Mouse (Mus musculus): ENCODE measurements around the gene Tnfrsf14. TPM values are rescaled to one million over a fixed set of nuclear protein-coding genes. Genes with fewer than 3 reads are reported as not detected.
A peak's percentile ranks its signal among the peaks of the same experiment; 100 is the strongest.

The Tnfrsf14 gene
- polyA plus RNA-seq, 1 experiment from 2014 or later = 62.9 TPM

GRCm38 (mm10) chr4:154911644-154912043 lies 16.7 kb downstream of the Tnfrsf14 start:
- Histone ChIP-seq H3K4me2 (peak overlapping the region; percentile 63), H3K4me3 (peak overlapping the region; percentile 36), H3K9me3 (replicated peaks) (no peaks in the 10 kb centered on the region), H3K27me3 (replicated peaks) (no peaks in the 10 kb centered on the region), H3K27ac (peak overlapping the region; percentile 96), H3K36me3 (peaks cover 33% of the 10 kb centered on the region), H3K4me1 (peaks cover 91% of the 10 kb centered on the region), H3K9ac (peak overlapping the region; percentile 75)
- WGBS (ENCODE audit: insufficient replicate concordance) = 15% methylated on average over 2 of the region's 2 CpGs
- ATAC-seq = peak; percentile 92

GRCm38 (mm10) chr4:154910606-154911522 lies 17.5 kb downstream of the Tnfrsf14 start:
- ATAC-seq = peak; percentile 58
- Histone ChIP-seq H3K4me3 (peak overlapping the region; percentile 10), H3K9me3 (replicated peaks) (no peaks in the 10 kb centered on the region), H3K36me3 (peaks cover 26% of the 10 kb centered on the region), H3K27me3 (replicated peaks) (no peaks in the 10 kb centered on the region), H3K4me1 (peaks cover 89% of the 10 kb centered on the region), H3K4me2 (peak overlapping the region; percentile 63), H3K27ac (peak overlapping the region; percentile 96), H3K9ac (peak overlapping the region; percentile 75)
- WGBS (ENCODE audit: insufficient replicate concordance) = 30% methylated on average over 15 of the region's 15 CpGs

- no peak overlapping the region for H3K4me3 ChIP-seq
- H3K4me2 ChIP-seq = peak overlapping the region; percentile 62
- no peaks in the 10 kb centered on the region for H3K9me3 ChIP-seq (replicated peaks)
- H3K36me3 ChIP-seq = 0 out of 2 replicates have a peak, but pooled peaks cover 3% of the 10 kb centered on the region
- WGBS (ENCODE audit: insufficient replicate concordance) = 43% methylated on average over 5 of the region's 5 CpGs
- H3K4me1 ChIP-seq = peaks cover 80% of the 10 kb centered on the region
- no peak for ATAC-seq
- peak overlapping the region; percentile 94 for H3K27ac ChIP-seq
- no peaks in the 10 kb centered on the region for H3K27me3 ChIP-seq (replicated peaks)
- peak overlapping the region; percentile 66 for H3K9ac ChIP-seq
Observed at GRCm38 (mm10) chr4:154908490-154908889, 19.9 kb downstream of the Tnfrsf14 start.

- H3K4me3 ChIP-seq = peak overlapping the region; percentile 21
- 38% methylated on average over 17 of the region's 17 CpGs for WGBS (ENCODE audit: insufficient replicate concordance)
Observed at GRCm38 (mm10) chr4:154907833-154908232, 20.5 kb downstream of the Tnfrsf14 start.

GRCm38 (mm10) chr4:154904185-154905071 lies 23.9 kb downstream of the Tnfrsf14 start:
- Histone ChIP-seq H3K9ac (peak overlapping the region; percentile 76), H3K4me1 (peaks cover 45% of the 10 kb centered on the region), H3K36me3 (0 out of 2 replicates have a peak, but pooled peaks cover under 1% of the 10 kb centered on the region), H3K4me2 (peak overlapping the region; percentile 81), H3K9me3 (replicated peaks) (no peaks in the 10 kb centered on the region), H3K4me3 (peak overlapping the region; percentile 63), H3K27ac (peak overlapping the region; percentile 81), H3K27me3 (replicated peaks) (peaks cover 20% of the 10 kb centered on the region; the same call in 1 of the 2 replicates)
- peak; percentile 94 for ATAC-seq
- WGBS (ENCODE audit: insufficient replicate concordance) = 2% methylated on average over 16 of the region's 16 CpGs

More at GRCm38 (mm10) chr4:154907833-154908232, 20.5 kb downstream of the Tnfrsf14 start:
- Histone ChIP-seq H3K27ac (peak overlapping the region; percentile 94), H3K27me3 (replicated peaks) (no peaks in the 10 kb centered on the region), H3K9me3 (replicated peaks) (no peaks in the 10 kb centered on the region), H3K9ac (peak overlapping the region; percentile 66), H3K4me2 (peak overlapping the region; percentile 62), H3K36me3 (0 out of 2 replicates have a peak, but pooled peaks cover 3% of the 10 kb centered on the region), H3K4me1 (peaks cover 78% of the 10 kb centered on the region)
- peak; percentile 26; the same call in 1 of the 2 replicates for ATAC-seq

- WGBS (ENCODE audit: insufficient replicate concordance) = 72% methylated on average over 2 of the region's 2 CpGs
- H3K36me3 ChIP-seq = no peaks in the 10 kb centered on the region
- ATAC-seq = no peak
- H3K9ac ChIP-seq = no peak overlapping the region
- H3K4me3 ChIP-seq = no peak overlapping the region
- H3K9me3 ChIP-seq (replicated peaks) = no peaks in the 10 kb centered on the region
- H3K27me3 ChIP-seq (replicated peaks) = peaks cover 35% of the 10 kb centered on the region
- H3K27ac ChIP-seq = no peak overlapping the region
- H3K4me1 ChIP-seq = peaks cover 50% of the 10 kb centered on the region
- no peak overlapping the region for H3K4me2 ChIP-seq
Observed at GRCm38 (mm10) chr4:154902371-154902770, 26.0 kb downstream of the Tnfrsf14 start.

GRCm38 (mm10) chr4:154898506-154899446 lies 29.6 kb downstream of the Tnfrsf14 start, which contains the start of gene Fam213b:
TSS of gene Fam213b (minus strand) at chr4:154899135.
- H3K36me3 ChIP-seq = no peaks in the 10 kb centered on the region
- peak within 1 kb of the TSS; percentile 52 for H3K4me3 ChIP-seq
- peaks cover 71% of the 10 kb centered on the region for H3K27me3 ChIP-seq (replicated peaks)
- peak within 1 kb of the TSS; percentile 13; the same call in 1 of the 2 replicates for H3K27ac ChIP-seq
- ATAC-seq = peak; percentile 94
- H3K9me3 ChIP-seq (replicated peaks) = no peaks in the 10 kb centered on the region
- WGBS (ENCODE audit: insufficient replicate concordance) = 10% methylated on average over 43 of the region's 43 CpGs
- peak within 1 kb of the TSS; percentile 61 for H3K9ac ChIP-seq
- peaks cover 29% of the 10 kb centered on the region for H3K4me1 ChIP-seq
- H3K4me2 ChIP-seq = peak within 1 kb of the TSS; percentile 84

GRCm38 (mm10) chr4:154897676-154898465 lies 30.5 kb downstream of the Tnfrsf14 start:
- Histone ChIP-seq H3K36me3 (no peaks in the 10 kb centered on the region), H3K27me3 (replicated peaks) (peaks cover 79% of the 10 kb centered on the region), H3K4me1 (peaks cover 22% of the 10 kb centered on the region), H3K4me3 (peak overlapping the region; percentile 52), H3K9me3 (replicated peaks) (no peaks in the 10 kb centered on the region), H3K27ac (no peak overlapping the region), H3K9ac (peak overlapping the region; percentile 61), H3K4me2 (peak overlapping the region; percentile 84)
- 57% methylated on average over 6 of the region's 6 CpGs for WGBS (ENCODE audit: insufficient replicate concordance)
- ATAC-seq = no peak

GRCm38 (mm10) chr4:154895549-154895948 lies 32.8 kb downstream of the Tnfrsf14 start:
- no peak overlapping the region for H3K9ac ChIP-seq
- ATAC-seq = no peak

GRCm38 (mm10) chr4:154890887-154891286 lies 37.5 kb downstream of the Tnfrsf14 start:
- Histone ChIP-seq H3K4me2 (no peak overlapping the region), H3K9ac (no peak overlapping the region), H3K4me1 (no peaks in the 10 kb centered on the region), H3K27ac (no peak overlapping the region), H3K4me3 (no peak overlapping the region), H3K27me3 (replicated peaks) (peaks cover 90% of the 10 kb centered on the region), H3K36me3 (no peaks in the 10 kb centered on the region), H3K9me3 (replicated peaks) (no peaks in the 10 kb centered on the region)
- 81% methylated on average over 14 of the region's 14 CpGs for WGBS (ENCODE audit: insufficient replicate concordance)
- no peak for ATAC-seq

More at GRCm38 (mm10) chr4:154895549-154895948, 32.8 kb downstream of the Tnfrsf14 start:
- Histone ChIP-seq H3K4me2 (no peak overlapping the region), H3K27me3 (replicated peaks) (peaks cover 94% of the 10 kb centered on the region), H3K9me3 (replicated peaks) (no peaks in the 10 kb centered on the region), H3K36me3 (no peaks in the 10 kb centered on the region), H3K4me1 (peaks cover 22% of the 10 kb centered on the region), H3K27ac (no peak overlapping the region), H3K4me3 (no peak overlapping the region)
- 44% methylated on average over 5 of the region's 5 CpGs for WGBS (ENCODE audit: insufficient replicate concordance)
